Mouse (Mus musculus): ENCODE results near the gene Cebpe. TPM values are rescaled to one million over a fixed set of nuclear protein-coding genes. Genes with fewer than 3 reads are reported as not detected.

Gene Cebpe
- polyA plus RNA-seq, 1 experiment from 2014 or later = not detected

DNA sequence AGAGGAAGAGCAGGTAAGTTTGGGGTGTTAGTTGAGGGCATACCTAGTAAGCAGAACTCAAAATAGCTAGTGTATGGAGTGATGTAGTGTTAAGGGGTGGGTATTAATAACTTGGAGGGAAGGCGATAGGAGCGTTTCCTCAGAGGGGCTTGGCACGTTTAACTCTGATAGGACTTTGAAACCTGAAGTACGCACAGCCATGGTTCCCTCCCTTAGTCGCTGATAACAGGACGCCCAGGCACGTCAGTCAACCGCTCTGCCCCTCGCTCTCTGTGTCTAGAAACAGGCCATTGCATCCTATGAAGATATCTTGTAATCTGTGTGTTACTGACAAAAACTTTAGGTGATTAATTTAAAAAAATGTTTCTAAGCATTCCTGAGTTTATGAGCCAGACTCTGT lies 34.1 kb upstream of the Cebpe start:
- no peak overlapping the region for H3K4me3 ChIP-seq (ENCODE audit: low read depth, low read length)
- DNase-seq (ENCODE audit: low spot score) (no peak), ATAC-seq (ENCODE audit: insufficient read depth, low FRiP score, low TSS enrichment) (no peak)
- H3K9me3 ChIP-seq (ENCODE audit: control insufficient read depth, low read length) = no peaks in the 10 kb centered on the region
- H3K4me2 ChIP-seq (ENCODE audit: low read depth) = no peak overlapping the region
- no peaks in the 10 kb centered on the region for H3K36me3 ChIP-seq (ENCODE audit: control insufficient read depth, insufficient read depth, low read length)
- no peaks in the 10 kb centered on the region for H3K4me1 ChIP-seq (ENCODE audit: control insufficient read depth, insufficient read depth, low read length)
- H3K27me3 ChIP-seq (ENCODE audit: control insufficient read depth, insufficient read depth, low read length) = no peaks in the 10 kb centered on the region
- no peak overlapping the region for H3K9ac ChIP-seq (ENCODE audit: low read length)
- 93% methylated on average over 9 of the region's 9 CpGs for WGBS
- H3K27ac ChIP-seq (ENCODE audit: low read depth, low read length) = no peak overlapping the region

DNA sequence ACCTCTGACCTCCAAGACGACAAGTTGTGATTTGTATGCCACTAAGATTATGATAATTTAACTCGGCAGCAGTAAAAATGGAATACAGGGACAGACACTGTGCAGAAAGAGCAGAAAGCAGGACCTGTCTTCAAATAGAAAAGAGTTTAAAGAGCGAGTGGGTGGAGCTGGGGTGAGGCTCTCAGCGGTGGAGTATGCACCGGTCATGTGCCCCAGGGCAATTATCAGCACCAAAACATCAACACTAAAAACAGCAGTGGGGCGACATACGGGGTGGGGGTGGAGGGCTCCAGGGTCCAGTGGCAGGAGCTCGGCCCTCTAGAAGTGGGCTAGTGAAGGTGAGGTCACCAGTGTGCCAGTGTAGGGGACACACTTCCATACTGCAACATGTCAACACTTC lies 32.5 kb upstream of the Cebpe start:
- Histone ChIP-seq H3K4me1 (ENCODE audit: control insufficient read depth, insufficient read depth, low read length) (no peaks in the 10 kb centered on the region), H3K9me3 (ENCODE audit: control insufficient read depth, low read length) (no peaks in the 10 kb centered on the region), H3K27ac (ENCODE audit: low read depth, low read length) (no peak overlapping the region), H3K4me3 (ENCODE audit: low read depth, low read length) (no peak overlapping the region), H3K36me3 (ENCODE audit: control insufficient read depth, insufficient read depth, low read length) (no peaks in the 10 kb centered on the region), H3K27me3 (ENCODE audit: control insufficient read depth, insufficient read depth, low read length) (no peaks in the 10 kb centered on the region), H3K9ac (ENCODE audit: low read length) (no peak overlapping the region), H3K4me2 (ENCODE audit: low read depth) (no peak overlapping the region)
- 69% methylated on average over 8 of the region's 8 CpGs for WGBS
- DNase-seq (ENCODE audit: low spot score) = no peak
- no peak for ATAC-seq (ENCODE audit: insufficient read depth, low FRiP score, low TSS enrichment)

DNA sequence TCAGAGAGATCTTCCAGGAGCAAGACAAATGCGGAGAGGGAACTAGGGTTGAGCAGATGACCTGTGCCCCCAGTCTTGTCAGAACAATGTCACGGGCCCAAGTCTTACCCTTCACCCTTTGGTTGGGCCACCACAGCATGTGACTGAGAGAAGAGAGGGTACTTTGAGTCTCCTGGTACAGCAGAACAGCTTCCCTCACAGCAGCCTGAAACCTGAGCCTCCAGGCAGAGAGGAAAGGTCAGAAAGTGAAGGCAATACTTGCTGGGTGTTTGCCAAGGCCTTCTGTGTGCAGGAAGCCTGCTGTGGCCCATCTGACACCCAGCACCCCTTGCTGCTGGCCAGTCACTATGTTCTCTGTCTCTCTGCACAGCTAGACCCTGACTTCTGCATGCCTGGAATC lies 30.4 kb upstream of the Cebpe start:
- Histone ChIP-seq H3K9ac (ENCODE audit: low read length) (no peak overlapping the region), H3K27ac (ENCODE audit: low read depth, low read length) (no peak overlapping the region), H3K4me2 (ENCODE audit: low read depth) (no peak overlapping the region), H3K36me3 (ENCODE audit: control insufficient read depth, insufficient read depth, low read length) (no peaks in the 10 kb centered on the region), H3K9me3 (ENCODE audit: control insufficient read depth, low read length) (no peaks in the 10 kb centered on the region), H3K27me3 (ENCODE audit: control insufficient read depth, insufficient read depth, low read length) (no peaks in the 10 kb centered on the region), H3K4me1 (ENCODE audit: control insufficient read depth, insufficient read depth, low read length) (no peaks in the 10 kb centered on the region), H3K4me3 (ENCODE audit: low read depth, low read length) (no peak overlapping the region)
- whole genome bisulfite sequencing = 69% methylated on average over 2 of the region's 2 CpGs
- ATAC-seq (ENCODE audit: insufficient read depth, low FRiP score, low TSS enrichment) = no peak
- no peak for DNase-seq (ENCODE audit: low spot score)

DNA sequence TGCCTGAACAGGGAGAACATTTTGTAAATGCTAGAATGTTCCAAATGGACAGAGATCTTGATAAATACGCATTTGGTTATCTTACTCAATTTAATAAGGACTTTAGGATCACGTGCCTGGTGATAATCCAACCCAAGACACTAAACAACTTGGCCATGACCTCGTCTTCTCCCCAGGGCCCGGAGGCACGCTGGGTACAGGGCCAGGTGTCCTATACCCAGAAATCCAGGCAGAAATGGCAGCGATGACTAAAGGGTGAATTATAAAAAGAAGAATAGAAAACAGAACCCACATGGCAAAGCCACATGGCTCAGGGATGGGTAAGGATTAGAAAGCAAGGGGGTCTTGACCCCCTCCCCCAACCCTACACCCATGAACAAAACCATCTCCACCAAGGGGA lies 29.7 kb upstream of the Cebpe start:
- ATAC-seq (ENCODE audit: insufficient read depth, low FRiP score, low TSS enrichment) = no peak
- Histone ChIP-seq H3K9me3 (ENCODE audit: control insufficient read depth, low read length) (no peaks in the 10 kb centered on the region), H3K9ac (ENCODE audit: low read length) (no peak overlapping the region), H3K4me2 (ENCODE audit: low read depth) (no peak overlapping the region), H3K36me3 (ENCODE audit: control insufficient read depth, insufficient read depth, low read length) (no peaks in the 10 kb centered on the region), H3K4me1 (ENCODE audit: control insufficient read depth, insufficient read depth, low read length) (no peaks in the 10 kb centered on the region), H3K27ac (ENCODE audit: low read depth, low read length) (no peak overlapping the region), H3K4me3 (ENCODE audit: low read depth, low read length) (no peak overlapping the region), H3K27me3 (ENCODE audit: control insufficient read depth, insufficient read depth, low read length) (no peaks in the 10 kb centered on the region)
- 90% methylated on average over 6 of the region's 6 CpGs for WGBS
- DNase-seq (ENCODE audit: low spot score) = no peak

DNA sequence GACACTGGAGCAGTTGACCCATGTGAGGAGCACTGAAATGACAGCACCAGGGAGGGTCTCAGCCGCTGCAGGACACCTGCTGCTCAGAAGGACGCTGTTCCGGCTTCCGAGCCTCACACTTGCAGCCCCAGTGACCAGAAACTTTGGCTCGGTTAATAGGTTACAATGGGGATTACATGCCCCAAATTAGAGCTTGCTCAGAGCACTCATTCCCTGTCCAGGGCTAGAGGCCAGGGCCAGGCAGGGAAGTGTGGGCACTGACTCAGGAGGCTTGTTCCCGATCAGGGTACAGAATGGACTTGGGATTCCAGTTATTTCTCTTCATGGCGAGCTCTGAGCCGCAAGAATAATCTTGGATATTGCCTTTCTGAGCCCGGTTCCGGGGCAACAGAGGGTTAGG lies 25.7 kb upstream of the Cebpe start:
- no peaks in the 10 kb centered on the region for H3K9me3 ChIP-seq (ENCODE audit: control insufficient read depth, low read length)
- H3K4me3 ChIP-seq (ENCODE audit: low read depth, low read length) = no peak overlapping the region
- ATAC-seq (ENCODE audit: insufficient read depth, low FRiP score, low TSS enrichment) (no peak), DNase-seq (ENCODE audit: low spot score) (no peak)
- 80% methylated on average over 10 of the region's 10 CpGs for WGBS
- no peaks in the 10 kb centered on the region for H3K4me1 ChIP-seq (ENCODE audit: control insufficient read depth, insufficient read depth, low read length)
- no peaks in the 10 kb centered on the region for H3K27me3 ChIP-seq (ENCODE audit: control insufficient read depth, insufficient read depth, low read length)
- H3K9ac ChIP-seq (ENCODE audit: low read length) = no peak overlapping the region
- no peak overlapping the region for H3K27ac ChIP-seq (ENCODE audit: low read depth, low read length)
- H3K36me3 ChIP-seq (ENCODE audit: control insufficient read depth, insufficient read depth, low read length) = no peaks in the 10 kb centered on the region
- H3K4me2 ChIP-seq (ENCODE audit: low read depth) = no peak overlapping the region

DNA sequence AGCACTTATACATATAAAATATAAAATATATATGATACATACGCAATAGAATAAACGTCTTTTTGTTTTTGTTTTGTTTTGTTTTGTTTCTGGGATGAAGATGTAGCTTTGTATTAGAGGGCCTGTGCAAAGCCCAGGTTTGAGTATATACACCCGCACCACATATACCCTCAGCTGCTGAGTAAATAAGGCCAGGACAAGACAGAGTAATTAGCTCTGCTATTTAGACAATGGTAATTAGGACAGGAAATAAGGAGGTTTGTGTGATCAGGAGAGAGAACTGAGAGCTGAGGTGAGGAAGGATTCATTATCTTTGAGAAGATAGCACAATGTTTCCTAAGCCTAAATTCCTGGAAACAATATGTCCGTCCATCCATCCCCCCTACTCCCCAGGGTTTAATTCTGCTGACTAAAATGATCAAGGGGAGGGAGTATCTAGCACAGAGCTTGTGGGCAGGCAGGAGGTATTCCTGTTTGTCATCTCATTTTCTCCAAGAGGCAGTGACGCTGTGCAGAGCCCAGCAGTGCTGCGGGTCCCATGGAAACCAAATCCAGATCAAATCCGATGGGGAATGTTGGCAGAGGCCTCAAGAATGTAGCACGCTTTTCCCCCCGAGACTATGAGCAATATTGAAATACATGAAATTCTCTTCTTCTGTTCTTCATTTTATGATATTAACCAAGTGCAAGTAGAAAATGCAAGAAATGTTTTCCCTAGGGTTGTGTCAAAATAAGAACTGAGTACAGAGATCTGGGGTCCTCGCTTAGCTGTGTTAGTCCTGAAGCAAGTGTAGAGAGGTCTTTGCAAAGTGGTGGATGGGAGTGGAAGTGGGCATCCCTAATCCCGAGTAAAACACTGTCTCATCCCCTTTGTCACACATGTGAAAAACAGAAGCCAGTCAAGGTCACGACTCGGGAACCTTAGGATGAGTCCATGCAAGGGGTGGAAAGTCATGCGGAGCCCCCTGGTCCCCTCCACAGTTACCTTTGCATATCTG lies 24.9 kb upstream of the Cebpe start:
- no peak overlapping the region for H3K4me2 ChIP-seq (ENCODE audit: low read depth)
- H3K4me3 ChIP-seq (ENCODE audit: low read depth, low read length) = no peak overlapping the region
- no peaks in the 10 kb centered on the region for H3K36me3 ChIP-seq (ENCODE audit: control insufficient read depth, insufficient read depth, low read length)
- no peaks in the 10 kb centered on the region for H3K9me3 ChIP-seq (ENCODE audit: control insufficient read depth, low read length)
- 84% methylated on average over 14 of the region's 14 CpGs for WGBS
- no peaks in the 10 kb centered on the region for H3K27me3 ChIP-seq (ENCODE audit: control insufficient read depth, insufficient read depth, low read length)
- H3K27ac ChIP-seq (ENCODE audit: low read depth, low read length) = no peak overlapping the region
- no peak overlapping the region for H3K9ac ChIP-seq (ENCODE audit: low read length)
- DNase-seq (ENCODE audit: low spot score) (no peak), ATAC-seq (ENCODE audit: insufficient read depth, low FRiP score, low TSS enrichment) (no peak)
- H3K4me1 ChIP-seq (ENCODE audit: control insufficient read depth, insufficient read depth, low read length) = no peaks in the 10 kb centered on the region

DNA sequence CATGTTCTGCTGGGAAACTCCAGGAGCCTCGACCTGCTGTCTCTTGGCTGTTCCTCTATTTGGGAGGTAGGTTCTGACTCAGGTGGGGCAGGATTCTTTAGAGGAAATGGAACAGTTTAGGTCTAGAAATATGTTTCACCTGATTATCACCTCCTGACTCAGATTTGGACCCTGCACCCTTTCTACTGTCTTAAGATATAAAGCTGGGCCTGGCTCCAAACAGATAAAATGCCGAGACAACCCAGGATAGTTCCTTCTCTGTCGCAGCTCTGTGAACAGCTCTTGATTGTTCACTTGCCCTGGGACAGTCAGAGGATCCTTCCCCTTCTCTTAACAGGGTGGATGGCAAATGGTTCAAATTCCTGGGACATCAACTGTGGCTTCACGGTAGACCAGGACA lies 23.2 kb upstream of the Cebpe start:
- Histone ChIP-seq H3K9ac (ENCODE audit: low read length) (no peak overlapping the region), H3K27ac (ENCODE audit: low read depth, low read length) (no peak overlapping the region), H3K9me3 (ENCODE audit: control insufficient read depth, low read length) (no peaks in the 10 kb centered on the region), H3K36me3 (ENCODE audit: control insufficient read depth, insufficient read depth, low read length) (no peaks in the 10 kb centered on the region), H3K4me1 (ENCODE audit: control insufficient read depth, insufficient read depth, low read length) (no peaks in the 10 kb centered on the region), H3K4me3 (ENCODE audit: low read depth, low read length) (no peak overlapping the region), H3K4me2 (ENCODE audit: low read depth) (no peak overlapping the region), H3K27me3 (ENCODE audit: control insufficient read depth, insufficient read depth, low read length) (no peaks in the 10 kb centered on the region)
- 76% methylated on average over 4 of the region's 4 CpGs for WGBS
- DNase-seq (ENCODE audit: low spot score) (no peak), ATAC-seq (ENCODE audit: insufficient read depth, low FRiP score, low TSS enrichment) (no peak)

DNA sequence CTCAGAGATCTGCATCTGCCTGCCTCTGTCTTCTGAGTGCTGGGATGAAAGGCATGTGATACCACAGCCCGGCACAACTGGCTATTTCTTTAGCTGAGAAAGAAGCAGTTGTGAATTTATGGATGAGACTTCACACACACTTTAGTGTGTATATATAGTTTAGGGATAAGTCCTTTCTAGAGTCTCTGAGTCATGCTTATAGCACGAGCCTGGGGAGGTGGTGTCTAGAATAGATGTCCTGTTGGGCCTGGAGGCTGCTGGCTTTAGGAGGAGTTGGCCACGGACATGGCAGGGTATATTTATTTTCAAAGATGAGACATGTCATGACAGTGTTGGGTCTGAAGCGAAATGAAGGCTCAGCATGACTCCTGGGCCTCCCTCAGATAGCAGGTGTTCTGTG lies 22.0 kb upstream of the Cebpe start:
- H3K36me3 ChIP-seq (ENCODE audit: control insufficient read depth, insufficient read depth, low read length) = no peaks in the 10 kb centered on the region
- no peaks in the 10 kb centered on the region for H3K9me3 ChIP-seq (ENCODE audit: control insufficient read depth, low read length)
- H3K4me2 ChIP-seq (ENCODE audit: low read depth) = no peak overlapping the region
- H3K27me3 ChIP-seq (ENCODE audit: control insufficient read depth, insufficient read depth, low read length) = no peaks in the 10 kb centered on the region
- H3K4me1 ChIP-seq (ENCODE audit: control insufficient read depth, insufficient read depth, low read length) = no peaks in the 10 kb centered on the region
- DNase-seq (ENCODE audit: low spot score) (no peak), ATAC-seq (ENCODE audit: insufficient read depth, low FRiP score, low TSS enrichment) (no peak)
- no peak overlapping the region for H3K9ac ChIP-seq (ENCODE audit: low read length)
- H3K27ac ChIP-seq (ENCODE audit: low read depth, low read length) = no peak overlapping the region
- H3K4me3 ChIP-seq (ENCODE audit: low read depth, low read length) = no peak overlapping the region
- 86% methylated on average over 4 of the region's 4 CpGs for WGBS

DNA sequence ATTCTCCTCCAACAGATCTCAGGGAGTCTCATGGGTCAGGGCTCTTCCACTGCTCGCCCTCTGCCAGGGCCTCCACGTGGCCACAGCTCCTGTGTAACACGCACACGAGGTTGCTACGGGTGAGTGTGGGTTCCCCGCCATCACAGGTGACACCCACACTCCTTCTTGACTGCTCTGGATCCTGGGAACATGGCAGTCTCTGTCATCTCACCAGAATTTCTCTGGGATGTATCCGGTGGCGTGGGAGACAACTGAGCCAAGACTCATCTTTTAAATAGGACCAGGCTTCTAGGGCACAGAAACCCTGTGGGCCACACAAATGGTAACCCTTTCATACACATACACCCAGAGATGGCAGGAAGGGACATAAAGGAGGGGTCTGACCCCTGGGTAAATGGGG lies 20.2 kb upstream of the Cebpe start:
- H3K27me3 ChIP-seq (ENCODE audit: control insufficient read depth, insufficient read depth, low read length) = no peaks in the 10 kb centered on the region

More for the DNA sequence above, 20.2 kb upstream of the Cebpe start:
- DNase-seq (ENCODE audit: low spot score) (no peak), ATAC-seq (ENCODE audit: insufficient read depth, low FRiP score, low TSS enrichment) (no peak)
- Histone ChIP-seq H3K36me3 (ENCODE audit: control insufficient read depth, insufficient read depth, low read length) (no peaks in the 10 kb centered on the region), H3K4me1 (ENCODE audit: control insufficient read depth, insufficient read depth, low read length) (no peaks in the 10 kb centered on the region), H3K9me3 (ENCODE audit: control insufficient read depth, low read length) (no peaks in the 10 kb centered on the region), H3K9ac (ENCODE audit: low read length) (no peak overlapping the region), H3K4me2 (ENCODE audit: low read depth) (no peak overlapping the region), H3K4me3 (ENCODE audit: low read depth, low read length) (no peak overlapping the region), H3K27ac (ENCODE audit: low read depth, low read length) (no peak overlapping the region)
- 82% methylated on average over 8 of the region's 8 CpGs for WGBS

All from neural tube, embryonic 11.5 days (tissue).